Mouse (Mus musculus) limb, embryonic 13.5 days (tissue): ENCODE results near the gene Arhgef28. TPM values are rescaled to one million over a fixed set of nuclear protein-coding genes. Genes with fewer than 3 reads are reported as not detected.

ENCODE experiments used
- ATAC-seq: fragments of 200-750 bp; cut with Nextera tagmentation; 2 replicates; pipeline ENCODE4 v1.8.0; 2017; ENCODE audit warnings: low read depth, moderate number of reproducible peaks, moderate TSS enrichment; ENCODE audit not compliant: low FRiP score
- H3K27ac ChIP-seq: fragments of 300-500 bp; sonication (generic); 2 replicates; pipeline ENCODE4 v1.5.1; 2015; ENCODE audit warnings: inconsistent platforms, mild to moderate bottlenecking, moderate library complexity
- H3K27me3 ChIP-seq: fragments of 300-500 bp; sonication (generic); 2 replicates; pipeline ENCODE4 v1.6.1; 2015; ENCODE audit warnings: mild to moderate bottlenecking, inconsistent platforms
- H3K36me3 ChIP-seq: fragments of 300-500 bp; sonication (generic); 2 replicates; pipeline ENCODE4 v1.6.1; 2015; ENCODE audit warnings: inconsistent platforms, mild to moderate bottlenecking, moderate library complexity
- H3K4me1 ChIP-seq: fragments of 300-500 bp; sonication (generic); 2 replicates; pipeline ENCODE4 v1.6.1; 2015; ENCODE audit warnings: inconsistent platforms
- H3K4me2 ChIP-seq: fragments of 300-500 bp; sonication (generic); replicated peaks from 2 replicates; pipeline ENCODE4 v1.6.1; 2015; ENCODE audit warnings: inconsistent platforms, mild to moderate bottlenecking, moderate library complexity
- H3K4me3 ChIP-seq: fragments of 300-500 bp; sonication (generic); 2 replicates; pipeline ENCODE4 v1.5.1; 2015; ENCODE audit warnings: moderate library complexity, mild to moderate bottlenecking, inconsistent platforms
- H3K9ac ChIP-seq: fragments of 300-500 bp; sonication (generic); 2 replicates; pipeline ENCODE4 v1.6.1; 2015; ENCODE audit warnings: mild to moderate bottlenecking, inconsistent platforms
- H3K9me3 ChIP-seq: fragments of 300-500 bp; sonication (generic); 2 replicates; pipeline ENCODE4 v1.6.1; 2016; ENCODE audit warnings: inconsistent platforms
- WGBS: fragments of 180-500 bp; shearing (Covaris S2); methylation state at CpG from one replicate; pipeline ENCODE4 v1.1.7; 2015; 5-methylcytosine and 5-hydroxymethylcytosine counted together
- polyA plus RNA-seq: library from polyadenylated mRNA; unstranded; fragments of >200 nt; fragmentation: Nextera tagmentation; extraction: Ambion mirVana; gene quantifications from 2 replicates; pipeline ENCODE4 v1.2.1, GENCODE M21; 2015

Gene Arhgef28
- polyA plus RNA-seq, result 25.0 and 26.2 TPM in 2 replicates

DNA sequence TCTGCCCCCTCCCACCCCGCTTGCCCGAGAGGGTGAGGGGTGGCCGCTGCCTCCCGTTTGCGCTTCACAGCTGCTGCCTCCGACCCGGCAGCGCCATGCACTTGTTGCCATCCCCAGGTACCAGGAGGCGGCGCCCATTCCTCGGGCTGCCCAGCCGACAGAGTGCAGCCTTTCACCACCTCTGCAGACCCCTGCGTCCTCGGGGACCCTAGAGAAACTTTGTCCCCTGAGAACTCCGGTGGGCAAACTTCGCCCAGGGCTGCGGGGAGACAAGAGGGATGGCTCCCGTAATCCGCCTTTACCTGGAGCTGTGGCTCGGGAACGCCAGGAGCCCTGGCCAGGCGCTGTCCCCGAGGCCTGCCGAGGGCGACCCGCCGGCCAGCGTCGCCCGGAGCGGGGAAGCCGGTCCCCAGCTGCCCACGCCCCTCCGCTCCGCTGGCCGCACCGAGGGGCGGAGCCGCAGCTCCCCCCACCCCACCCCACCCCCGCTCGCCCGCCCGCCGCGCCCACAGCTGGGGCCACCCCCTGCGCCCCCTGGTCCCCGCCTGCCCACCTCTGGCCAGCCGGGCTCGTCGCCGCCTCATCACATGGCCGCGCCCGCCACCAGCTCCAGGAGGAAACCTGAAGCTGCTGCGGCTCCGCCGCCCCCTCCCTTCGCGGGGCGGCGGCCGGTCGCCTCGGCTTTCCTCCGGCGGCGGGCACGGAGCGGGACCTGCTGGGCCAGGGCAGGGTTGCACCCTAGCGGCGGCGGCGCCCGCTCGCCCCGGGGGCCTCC is at the start of gene Arhgef28:
Gene Arhgef28, minus strand, starts transcription at position 669 of the 775 bp plus-strand sequence.
- no peak within 1 kb of the TSS for H3K27ac ChIP-seq

DNA sequence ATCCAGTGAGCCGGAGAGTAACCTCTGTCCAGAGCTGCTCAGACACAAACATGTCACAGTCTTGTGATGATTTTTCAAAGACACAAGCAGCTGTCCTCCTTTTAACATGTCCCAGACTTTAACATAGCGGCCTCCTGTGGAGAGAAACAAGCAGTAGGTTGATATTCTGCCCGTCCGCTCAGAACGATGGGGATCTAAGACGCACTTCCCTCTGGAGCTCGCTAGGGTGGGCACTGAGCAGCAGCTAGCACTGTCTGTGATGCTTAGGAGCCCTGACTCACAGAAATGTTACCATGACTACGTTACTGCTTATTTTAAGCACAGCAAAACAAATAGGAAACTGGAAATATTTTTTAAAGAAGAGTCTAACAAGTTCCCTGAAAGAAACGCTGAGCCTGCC is 48.7 kb upstream of the Arhgef28 start:
- Histone ChIP-seq H3K36me3 (peaks cover 84% of the 10 kb centered on the region), H3K9ac (no peak overlapping the region), H3K27ac (no peak overlapping the region), H3K4me1 (no peaks in the 10 kb centered on the region), H3K27me3 (no peaks in the 10 kb centered on the region), H3K4me2 (no peak overlapping the region), H3K9me3 (no peaks in the 10 kb centered on the region), H3K4me3 (no peak overlapping the region)
- 74% methylated on average over 9 of the region's 9 CpGs for WGBS
- ATAC-seq, result no peak

More for the DNA sequence above, at the start of gene Arhgef28:
- Histone ChIP-seq H3K27me3 (peaks cover 19% of the 10 kb centered on the region), H3K9ac (peak within 1 kb of the TSS; percentile 73), H3K4me3 (peak within 1 kb of the TSS; percentile 65), H3K4me2 (peak within 1 kb of the TSS; percentile 96), H3K4me1 (peaks cover 18% of the 10 kb centered on the region; the same call in 1 of the 2 replicates), H3K9me3 (no peaks in the 10 kb centered on the region), H3K36me3 (no peaks in the 10 kb centered on the region)
- WGBS, result 1% methylated on average over 40 of the region's 76 CpGs
- ATAC-seq, result peak; percentile 77

DNA sequence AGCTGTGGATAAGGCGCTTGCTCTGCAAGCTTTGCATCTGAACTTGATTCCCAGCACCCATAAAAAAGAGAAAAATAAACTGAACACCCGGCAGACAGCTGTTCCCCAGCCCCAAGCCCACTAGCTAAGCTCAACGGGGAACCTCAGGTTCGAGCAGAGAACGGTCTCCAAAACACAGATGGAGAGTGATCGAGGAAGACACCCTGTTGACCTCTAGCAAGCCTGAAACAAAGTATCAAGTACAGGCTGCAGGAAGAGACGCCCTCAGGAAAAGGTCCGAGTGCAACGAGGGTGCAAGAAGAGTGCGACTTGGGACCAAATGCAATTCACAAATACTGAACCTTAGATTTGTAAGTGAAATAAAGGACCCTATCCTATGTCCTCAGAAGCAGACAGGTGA is 43.4 kb upstream of the Arhgef28 start:
- no peaks in the 10 kb centered on the region for H3K27me3 ChIP-seq
- no peak overlapping the region for H3K9ac ChIP-seq
- 77% methylated on average over 10 of the region's 10 CpGs for WGBS
- H3K4me2 ChIP-seq, result no peak overlapping the region
- no peak overlapping the region for H3K4me3 ChIP-seq
- no peak for ATAC-seq
- H3K36me3 ChIP-seq, result peaks cover 65% of the 10 kb centered on the region
- no peaks in the 10 kb centered on the region for H3K4me1 ChIP-seq
- H3K9me3 ChIP-seq, result no peaks in the 10 kb centered on the region
- no peak overlapping the region for H3K27ac ChIP-seq

DNA sequence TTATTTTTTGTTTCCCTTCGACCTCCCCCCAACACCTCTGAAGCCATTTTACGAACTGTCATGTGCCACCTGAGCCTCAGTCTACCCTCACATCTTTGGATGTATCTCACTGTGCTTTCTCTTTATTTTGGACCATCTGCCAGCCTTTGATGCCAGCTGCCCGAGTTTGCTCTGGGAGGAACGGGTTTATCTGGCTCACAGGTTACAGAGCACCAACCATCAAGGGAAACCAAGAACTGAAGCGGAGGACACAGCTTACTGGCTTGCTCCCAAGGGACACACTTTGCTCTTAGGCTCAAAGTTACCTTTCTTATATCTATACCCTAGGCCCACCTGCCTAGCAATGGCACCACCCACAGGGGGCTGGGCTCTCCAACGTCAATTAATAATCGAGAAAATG is 39.1 kb upstream of the Arhgef28 start:
- H3K9ac ChIP-seq, result no peak overlapping the region

DNA sequence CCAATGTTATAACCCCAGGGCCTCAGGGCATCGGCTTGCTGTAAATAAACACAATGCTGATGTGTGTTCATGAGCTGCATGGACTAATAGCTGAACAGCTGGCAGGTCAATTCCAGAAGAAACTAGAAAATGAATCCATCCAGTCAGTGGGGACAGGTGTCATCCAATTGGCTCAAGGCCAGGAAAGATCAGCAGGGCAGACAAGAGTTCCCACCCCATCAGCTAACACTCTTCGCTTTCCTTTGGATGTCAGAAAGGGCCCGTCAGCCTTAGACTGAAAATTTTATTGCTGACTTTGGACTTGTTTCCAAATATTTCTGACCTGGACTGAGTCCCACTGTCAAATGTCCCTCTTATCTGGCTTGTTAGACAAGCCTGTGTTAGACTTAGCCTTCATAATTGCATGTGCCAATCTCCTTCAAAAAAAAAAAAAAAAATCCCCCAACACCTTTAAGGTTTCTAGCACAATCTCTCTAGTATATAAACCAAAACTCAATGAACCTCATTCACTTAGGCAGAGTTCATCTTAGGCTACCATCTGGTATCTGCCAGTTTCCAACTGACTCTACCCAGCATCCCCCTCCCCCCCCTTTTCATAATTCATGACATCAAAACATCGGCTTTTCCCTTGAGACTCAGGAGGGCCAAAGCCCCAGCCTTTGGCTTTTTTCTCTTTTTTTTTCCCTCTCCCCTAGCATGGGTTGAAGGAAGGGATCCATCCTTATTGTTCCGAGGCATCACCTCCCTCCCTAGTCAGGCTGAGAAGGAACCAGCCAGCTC is 38.5 kb upstream of the Arhgef28 start:
- Histone ChIP-seq H3K4me1 (no peaks in the 10 kb centered on the region), H3K4me3 (no peak overlapping the region), H3K27me3 (0 out of 2 replicates have a peak, but pooled peaks cover 2% of the 10 kb centered on the region), H3K9me3 (no peaks in the 10 kb centered on the region), H3K4me2 (no peak overlapping the region), H3K36me3 (peaks cover 25% of the 10 kb centered on the region), H3K9ac (no peak overlapping the region), H3K27ac (no peak overlapping the region)
- WGBS, result 59% methylated on average over 5 of the region's 5 CpGs
- no peak for ATAC-seq

More for the DNA sequence above, 39.1 kb upstream of the Arhgef28 start:
- 69% methylated on average over 7 of the region's 7 CpGs for WGBS
- no peak overlapping the region for H3K27ac ChIP-seq
- no peak for ATAC-seq
- no peak overlapping the region for H3K4me2 ChIP-seq
- H3K4me3 ChIP-seq, result no peak overlapping the region
- H3K36me3 ChIP-seq, result peaks cover 31% of the 10 kb centered on the region
- H3K9me3 ChIP-seq, result no peaks in the 10 kb centered on the region
- 0 out of 2 replicates have a peak, but pooled peaks cover 2% of the 10 kb centered on the region for H3K27me3 ChIP-seq
- no peaks in the 10 kb centered on the region for H3K4me1 ChIP-seq

DNA sequence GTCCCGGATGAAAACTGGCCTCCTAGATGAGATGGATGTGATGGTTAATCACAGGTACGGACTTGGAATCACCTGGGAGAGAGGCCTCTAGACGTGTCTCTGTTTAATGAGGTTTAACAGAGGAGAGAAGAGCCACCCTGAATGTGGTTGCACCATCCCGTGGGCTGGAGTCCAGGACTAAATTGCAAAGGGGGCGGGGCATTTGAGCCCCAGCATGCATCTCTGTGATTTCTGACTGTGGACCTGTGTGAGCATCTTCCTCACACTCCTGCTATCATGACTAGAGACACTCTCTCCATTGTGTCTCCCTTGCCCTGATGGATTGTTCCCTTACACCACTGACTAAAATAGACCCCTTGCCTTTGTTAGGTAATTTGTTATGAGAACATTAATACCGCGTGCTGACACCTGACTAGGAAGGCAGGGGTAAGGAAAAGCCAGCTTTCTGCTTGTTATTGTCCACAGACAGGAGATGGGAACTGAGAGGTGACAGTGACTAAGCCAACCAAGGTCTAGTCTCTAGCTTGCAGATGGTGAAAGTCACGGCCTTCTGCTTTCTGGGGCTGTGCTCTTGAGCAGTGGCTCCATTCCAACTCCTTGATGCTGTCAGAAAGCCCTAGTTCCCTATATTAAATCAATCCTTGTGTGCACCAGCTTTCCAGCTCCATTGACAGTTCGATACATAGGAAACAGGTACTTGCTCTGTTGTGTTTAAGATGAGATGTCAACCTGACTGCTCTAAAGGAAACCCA is 35.5 kb upstream of the Arhgef28 start:
- 71% methylated on average over 9 of the region's 9 CpGs for WGBS
- no peaks in the 10 kb centered on the region; the same call in 1 of the 2 replicates for H3K36me3 ChIP-seq
- H3K4me2 ChIP-seq, result no peak overlapping the region
- H3K9me3 ChIP-seq, result no peaks in the 10 kb centered on the region
- no peaks in the 10 kb centered on the region for H3K4me1 ChIP-seq
- no peak overlapping the region for H3K27ac ChIP-seq
- H3K9ac ChIP-seq, result no peak overlapping the region
- ATAC-seq, result no peak
- H3K4me3 ChIP-seq, result no peak overlapping the region
- 0 out of 2 replicates have a peak, but pooled peaks cover 2% of the 10 kb centered on the region for H3K27me3 ChIP-seq

DNA sequence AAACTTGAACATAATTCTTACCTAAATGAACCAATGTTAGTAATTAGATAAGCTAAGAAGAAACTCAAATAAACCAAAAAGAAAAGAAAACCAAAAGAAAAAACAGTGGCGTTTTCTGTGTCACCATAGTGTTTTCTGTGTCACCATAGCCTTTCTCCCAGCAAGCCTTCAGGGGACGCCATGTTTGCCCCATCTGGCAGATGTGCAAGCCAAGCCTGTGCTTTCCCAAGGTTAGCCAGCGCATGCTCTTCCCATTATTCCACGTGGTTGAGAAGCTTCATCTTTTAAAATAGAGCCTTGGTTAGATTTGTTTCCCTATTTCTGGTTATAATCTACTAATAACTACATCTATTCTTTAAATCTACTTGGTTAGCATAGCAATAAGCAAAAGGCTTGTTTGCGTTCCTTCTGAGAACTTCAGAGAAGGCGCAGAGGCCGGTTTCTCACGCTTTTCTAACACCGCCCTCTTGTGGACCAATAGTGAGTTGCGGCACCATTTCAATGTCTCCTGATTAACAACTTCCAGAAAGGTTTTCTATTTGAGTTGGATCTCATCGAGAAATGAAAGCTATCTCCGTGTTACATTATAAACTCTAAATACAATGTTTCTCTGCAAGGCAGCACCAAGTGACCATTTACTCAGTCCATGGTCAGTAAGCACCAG is 33.9 kb upstream of the Arhgef28 start:
- Histone ChIP-seq H3K27me3 (0 out of 2 replicates have a peak, but pooled peaks cover 2% of the 10 kb centered on the region), H3K4me3 (no peak overlapping the region), H3K9me3 (no peaks in the 10 kb centered on the region), H3K4me1 (no peaks in the 10 kb centered on the region), H3K36me3 (no peaks in the 10 kb centered on the region), H3K27ac (no peak overlapping the region), H3K9ac (no peak overlapping the region), H3K4me2 (no peak overlapping the region)
- ATAC-seq, result no peak
- WGBS, result 19% methylated on average over 12 of the region's 12 CpGs

DNA sequence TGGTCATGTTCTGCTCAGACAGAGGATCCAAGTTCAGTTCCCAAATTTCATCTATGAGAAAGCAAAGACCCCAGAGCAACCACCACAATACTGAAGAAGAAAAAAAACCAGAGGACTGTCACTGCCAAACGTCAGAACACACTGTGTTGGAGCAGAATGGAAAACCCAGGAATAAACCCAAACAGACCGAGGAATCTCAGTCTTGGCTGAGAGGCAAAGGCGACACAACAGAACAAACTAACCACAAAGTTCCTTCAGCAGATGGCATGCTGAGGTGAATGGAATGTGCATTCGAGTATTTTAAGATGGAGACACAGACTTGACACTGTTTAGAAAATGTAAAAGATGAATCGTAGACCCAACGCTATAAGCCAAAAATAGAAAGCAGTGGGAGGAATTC is 29.2 kb upstream of the Arhgef28 start:
- Histone ChIP-seq H3K9me3 (no peaks in the 10 kb centered on the region), H3K36me3 (no peaks in the 10 kb centered on the region), H3K4me1 (no peaks in the 10 kb centered on the region), H3K4me2 (no peak overlapping the region), H3K27me3 (no peaks in the 10 kb centered on the region), H3K4me3 (no peak overlapping the region), H3K27ac (no peak overlapping the region), H3K9ac (no peak overlapping the region)
- 79% methylated on average over 6 of the region's 6 CpGs for WGBS
- ATAC-seq, result no peak

DNA sequence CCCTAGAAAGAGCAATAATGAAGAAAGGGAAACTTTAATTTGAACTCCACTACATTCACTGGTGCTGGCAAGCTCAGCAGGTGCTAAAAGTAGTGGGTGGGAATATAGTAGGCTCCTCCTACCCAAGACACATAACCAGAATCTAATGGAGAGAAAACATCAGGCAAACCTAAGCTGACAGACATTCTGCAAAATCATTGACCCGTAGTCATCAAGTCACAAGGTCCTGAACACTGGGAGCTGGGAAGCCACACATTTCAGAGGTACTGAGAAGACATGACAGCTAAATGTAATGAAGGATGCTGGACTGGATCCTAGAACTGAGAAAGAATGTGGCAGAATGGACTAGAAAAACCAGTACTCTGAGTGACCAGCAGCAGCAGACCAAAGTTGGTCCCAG is 24.3 kb upstream of the Arhgef28 start:
- ATAC-seq, result no peak
- Histone ChIP-seq H3K4me1 (no peaks in the 10 kb centered on the region), H3K9me3 (no peaks in the 10 kb centered on the region), H3K4me2 (no peak overlapping the region), H3K27ac (no peak overlapping the region), H3K4me3 (no peak overlapping the region), H3K27me3 (no peaks in the 10 kb centered on the region), H3K9ac (no peak overlapping the region), H3K36me3 (no peaks in the 10 kb centered on the region)
- WGBS, result 91% methylated on average over 1 of the region's 1 CpGs

DNA sequence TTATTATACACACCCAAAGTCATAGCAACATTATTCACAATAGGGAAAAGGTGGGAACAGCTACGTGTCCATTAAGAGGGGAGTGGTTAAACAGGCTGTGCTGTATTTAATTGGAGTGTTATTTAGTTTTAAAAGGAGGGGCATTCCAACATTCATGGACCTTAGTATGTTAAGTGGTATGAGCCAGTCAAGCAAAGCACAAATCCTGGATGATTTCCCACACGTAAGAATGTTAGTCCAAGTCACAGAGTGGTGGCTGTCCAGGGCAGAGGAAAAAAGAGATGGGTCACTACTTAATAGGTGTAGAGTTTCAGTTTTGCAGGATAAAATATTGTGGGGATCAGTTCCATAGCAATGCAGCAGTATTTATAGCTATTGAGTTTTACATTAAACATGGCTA is 20.0 kb upstream of the Arhgef28 start:
- H3K27ac ChIP-seq, result no peak overlapping the region
- no peaks in the 10 kb centered on the region for H3K9me3 ChIP-seq
- no peak overlapping the region for H3K9ac ChIP-seq
- no peaks in the 10 kb centered on the region for H3K36me3 ChIP-seq
- 68% methylated on average over 2 of the region's 2 CpGs for WGBS
- H3K27me3 ChIP-seq, result no peaks in the 10 kb centered on the region
- no peak overlapping the region for H3K4me2 ChIP-seq
- 0 out of 2 replicates have a peak, but pooled peaks cover 3% of the 10 kb centered on the region for H3K4me1 ChIP-seq
- no peak for ATAC-seq
- no peak overlapping the region for H3K4me3 ChIP-seq

DNA sequence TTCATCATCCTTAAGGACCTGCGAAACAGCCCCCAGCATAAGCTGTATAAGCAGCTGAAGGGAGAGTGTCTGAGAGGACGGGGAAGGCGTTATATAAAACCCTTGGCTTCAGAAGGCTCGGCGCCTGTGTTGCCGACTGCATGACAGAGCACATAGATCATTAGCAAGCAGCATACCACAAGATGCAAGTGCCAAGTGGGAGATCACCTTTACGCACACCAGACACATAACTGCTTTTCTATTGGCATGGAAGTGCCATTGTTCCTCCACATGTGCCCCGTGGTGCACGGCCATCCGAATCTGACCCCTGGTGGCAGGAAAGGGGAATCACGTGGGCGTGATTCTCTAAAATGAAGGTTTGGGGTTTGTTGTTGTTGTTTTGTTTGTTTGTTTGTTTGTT is 16.6 kb upstream of the Arhgef28 start:
- Histone ChIP-seq H3K27me3 (no peaks in the 10 kb centered on the region), H3K4me1 (0 out of 2 replicates have a peak, but pooled peaks cover 3% of the 10 kb centered on the region), H3K27ac (no peak overlapping the region), H3K36me3 (no peaks in the 10 kb centered on the region), H3K4me3 (no peak overlapping the region), H3K9ac (no peak overlapping the region), H3K4me2 (peak overlapping the region; percentile 25; the same call in 1 of the 2 replicates), H3K9me3 (no peaks in the 10 kb centered on the region)
- WGBS, result 29% methylated on average over 12 of the region's 12 CpGs
- ATAC-seq, result no peak
